Mouse (Mus musculus) urinary bladder, postnatal 14 days (tissue): ENCODE measurements around the gene Mdga1.

Source experiments
- DNase-seq: peaks from one replicate; pipeline ENCODE4 v3.0.0; 2021; ENCODE audit warnings: low spot score

The Mdga1 gene

GRCm38 (mm10) chr17:29886655-29887251 is 83.1 kb downstream of the Mdga1 start:
- peak; percentile 24 for DNase-seq

DNA sequence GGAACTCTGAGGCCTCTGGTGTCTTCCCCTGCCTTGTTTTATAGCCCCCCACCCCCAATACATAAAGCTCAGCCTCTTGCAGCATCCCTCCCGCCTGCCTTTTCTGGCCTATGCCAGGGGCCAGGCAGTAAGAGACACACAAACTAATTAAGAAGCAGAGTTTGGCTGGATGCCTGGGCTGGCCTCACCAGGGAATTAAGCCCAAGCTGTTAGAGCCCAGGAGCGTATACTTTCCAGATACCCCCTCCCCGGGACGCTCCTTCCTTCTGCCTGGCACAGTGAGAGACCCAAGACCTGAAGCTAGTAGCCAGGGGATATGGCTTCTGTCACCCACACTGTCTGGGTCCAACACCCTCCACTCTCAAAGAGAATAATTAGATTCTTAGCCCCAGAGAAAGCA is 83.8 kb downstream of the Mdga1 start:
- DNase-seq, result no peak

DNA sequence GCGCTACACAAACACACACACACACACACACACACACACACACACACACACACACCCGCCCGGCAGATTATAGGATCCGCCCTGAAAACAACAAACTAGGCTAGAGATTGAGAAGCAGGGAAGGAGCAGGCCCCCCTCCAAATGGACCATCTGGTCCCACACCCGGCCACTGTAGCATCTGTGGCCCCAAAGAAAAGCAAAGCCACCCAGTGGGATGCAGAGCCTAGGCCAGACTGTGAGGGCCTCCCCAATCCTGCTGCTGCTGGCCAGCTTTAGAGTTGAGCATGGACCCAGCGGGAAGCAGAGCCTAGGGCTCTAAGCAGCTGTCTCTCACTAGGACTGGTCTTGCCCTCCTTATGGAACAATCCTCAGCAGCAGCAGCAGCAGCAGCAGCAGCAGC is 85.3 kb downstream of the Mdga1 start:
- DNase-seq, result no peak

GRCm38 (mm10) chr17:29883351-29883750 is 86.5 kb downstream of the Mdga1 start:
- no peak for DNase-seq

- peak; percentile 64 for DNase-seq
Observed at GRCm38 (mm10) chr17:29882885-29883284, 87.0 kb downstream of the Mdga1 start.

- no peak for DNase-seq
Observed at GRCm38 (mm10) chr17:29880251-29880650, 89.6 kb downstream of the Mdga1 start.

GRCm38 (mm10) chr17:29878990-29879389 is 90.9 kb downstream of the Mdga1 start:
- DNase-seq, result no peak

DNA sequence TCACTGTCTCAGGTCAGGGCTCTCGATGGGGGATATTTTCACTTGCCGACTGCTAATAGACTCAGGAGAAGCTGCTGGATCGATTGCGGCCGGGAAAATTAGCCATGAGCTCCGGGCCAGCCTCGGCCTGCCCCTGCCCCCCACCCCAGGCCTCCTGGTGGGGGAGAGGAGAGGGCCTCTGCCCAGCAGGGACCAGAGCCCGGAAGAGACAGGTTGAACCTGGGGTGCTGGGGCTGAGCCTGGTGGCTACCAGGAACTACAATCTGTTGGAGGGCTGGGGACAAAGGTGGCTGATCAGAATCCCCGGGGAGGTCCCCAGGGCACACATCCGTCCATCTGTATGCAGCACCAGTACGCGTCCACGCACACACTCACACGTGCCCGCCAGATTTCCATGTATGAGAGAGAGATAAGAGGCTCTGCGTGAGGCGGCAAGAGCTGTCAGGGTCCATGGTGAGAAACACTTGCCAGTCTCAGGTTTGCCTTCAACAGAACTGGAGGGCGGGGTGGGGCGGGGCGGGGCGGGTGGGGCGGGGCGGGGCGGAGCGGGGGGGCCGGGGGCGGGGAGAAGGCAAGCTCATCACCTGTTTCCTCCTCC is 95.7 kb downstream of the Mdga1 start:
- no peak for DNase-seq

GRCm38 (mm10) chr17:29873580-29874015 is 96.3 kb downstream of the Mdga1 start:
- no peak for DNase-seq

DNA sequence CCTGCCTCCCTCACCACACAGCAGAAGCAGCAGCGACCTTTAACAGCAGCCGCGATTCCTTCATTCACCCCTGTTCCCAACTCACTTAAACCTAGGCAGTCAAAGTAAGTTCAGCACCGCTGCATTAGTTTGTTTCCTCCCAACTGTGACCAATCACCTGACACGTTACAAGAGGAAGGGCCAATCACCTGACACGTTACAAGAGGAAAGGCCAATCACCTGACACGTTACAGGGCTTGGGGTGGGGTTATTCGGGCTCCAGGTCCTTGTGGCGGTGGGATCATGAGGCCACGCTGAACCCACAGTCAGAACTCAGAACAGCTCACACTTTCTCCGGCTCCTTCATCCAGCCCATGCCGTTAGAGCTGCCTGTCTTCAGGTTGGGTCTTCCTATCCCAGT is 99.6 kb downstream of the Mdga1 start:
- no peak for DNase-seq

DNA sequence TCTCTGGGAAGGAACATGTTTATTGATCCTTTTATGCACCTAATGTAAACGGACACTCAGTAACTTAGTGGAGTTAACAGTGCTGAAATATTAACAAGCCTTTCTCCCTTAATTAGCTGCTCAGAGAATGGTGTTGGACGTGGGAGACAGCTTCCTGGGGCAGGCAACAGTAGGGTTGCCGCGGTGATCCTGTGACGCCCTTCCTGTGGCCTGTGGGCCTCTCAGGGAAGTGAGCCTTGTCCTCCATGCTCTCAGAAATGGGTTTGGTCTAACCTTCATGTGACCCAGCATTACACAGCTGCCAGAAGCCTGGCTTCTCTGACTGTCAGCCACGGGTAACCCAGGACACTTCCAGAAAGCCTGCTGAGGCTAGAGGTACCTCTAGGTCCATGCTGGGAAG is 104.0 kb downstream of the Mdga1 start:
- no peak for DNase-seq

DNA sequence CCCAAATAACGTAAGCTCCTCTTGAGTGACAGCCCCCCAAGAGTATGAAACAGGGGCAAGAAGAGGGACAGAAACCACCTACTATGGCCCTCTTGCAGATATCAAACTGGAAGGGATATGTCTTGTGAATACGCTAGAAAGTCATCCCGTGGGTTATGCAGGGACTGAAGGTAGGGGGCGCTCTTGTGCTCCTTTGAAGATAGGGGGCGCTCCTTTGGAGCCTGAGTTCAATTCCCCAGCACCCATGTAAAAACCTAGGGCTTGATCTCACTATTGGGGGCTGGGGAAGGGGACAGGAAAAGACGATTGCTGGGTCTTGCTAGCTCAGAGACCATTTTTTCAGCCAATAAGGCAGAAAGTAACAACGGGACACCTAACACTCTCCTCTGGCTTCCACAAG is 105.4 kb downstream of the Mdga1 start:
- DNase-seq, result no peak

DNA sequence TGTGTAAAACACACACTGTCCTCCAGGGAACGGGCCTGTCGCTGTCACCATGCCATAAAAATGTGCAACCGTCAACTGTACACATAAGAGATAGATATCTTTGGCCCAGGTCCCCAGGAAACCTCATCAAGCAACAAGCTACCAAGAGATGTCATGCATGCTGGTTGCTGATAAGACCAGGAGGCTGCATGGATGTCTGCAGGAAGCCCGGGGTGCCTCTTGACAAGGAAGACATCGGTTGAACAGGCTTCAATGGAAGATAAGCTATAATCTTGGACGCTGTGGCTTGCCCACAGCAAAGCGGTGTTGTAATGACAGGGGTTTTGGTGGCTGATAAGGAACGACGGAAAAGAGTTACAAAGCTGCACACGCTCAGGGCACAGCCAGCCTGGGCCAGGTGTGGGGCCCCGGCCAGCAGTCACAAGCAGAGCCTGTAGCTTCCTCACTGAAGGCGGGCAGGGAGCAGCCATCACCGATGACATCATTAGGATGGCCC is 110.1 kb downstream of the Mdga1 start:
- DNase-seq, result peak; percentile 40

DNA sequence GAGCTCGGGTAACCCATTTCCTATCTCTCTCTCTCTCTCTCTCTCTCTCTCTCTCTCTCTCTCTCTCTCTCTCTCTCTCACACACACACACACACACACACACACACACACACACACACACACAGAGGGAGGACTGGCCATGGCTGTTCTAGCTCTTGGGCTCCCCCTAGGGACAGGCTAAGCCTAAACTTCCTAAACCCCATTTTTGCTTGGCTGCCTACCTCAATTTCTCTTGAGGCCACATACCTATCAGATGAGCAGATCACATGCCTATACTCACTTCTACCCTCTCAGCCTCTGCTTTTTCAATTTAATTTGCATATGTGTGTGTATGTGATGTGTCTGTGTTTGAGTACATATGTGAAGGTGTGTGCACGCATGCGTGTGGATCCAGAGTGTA is 111.1 kb downstream of the Mdga1 start:
- no peak for DNase-seq

DNA sequence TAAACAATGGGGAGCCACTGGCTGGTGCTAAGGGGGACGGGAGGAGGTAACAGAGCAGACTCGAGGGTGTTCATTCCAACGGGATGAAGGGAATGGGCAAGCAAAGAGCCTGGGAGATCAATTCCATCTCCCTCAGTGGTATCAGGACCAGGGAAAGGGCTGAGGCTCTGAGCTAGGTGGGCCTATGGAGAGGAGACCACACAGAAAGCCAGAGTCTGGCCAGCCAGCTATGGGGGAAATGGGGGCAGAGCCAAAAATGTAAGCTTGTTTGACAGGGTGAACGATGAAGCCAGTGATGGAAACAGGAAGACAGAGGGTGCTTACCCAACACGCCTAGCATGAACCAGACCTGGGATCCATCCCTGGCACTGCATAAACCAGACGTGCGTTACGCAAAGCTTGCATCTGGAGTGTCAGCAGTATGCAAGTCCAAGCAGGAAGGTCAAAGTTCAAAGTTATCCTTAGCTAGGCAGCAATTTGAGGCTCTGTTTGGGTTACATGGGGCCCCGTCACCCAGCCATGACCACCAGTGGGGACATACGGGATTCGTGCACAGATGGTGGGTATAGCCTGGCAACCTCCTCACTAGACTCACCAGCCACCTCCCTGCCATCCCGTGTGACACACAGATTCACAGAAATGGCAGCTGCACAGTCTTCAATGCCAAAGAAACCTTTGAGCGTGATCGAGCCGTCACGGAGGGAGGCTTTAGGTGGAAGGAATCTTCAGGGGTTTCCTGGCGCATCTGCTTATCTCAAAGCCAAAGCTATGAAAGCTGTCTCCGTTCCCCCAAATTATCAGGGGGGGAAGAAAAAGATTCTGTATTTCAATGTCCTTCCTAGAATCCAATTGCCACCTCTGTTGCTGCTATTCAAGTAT is 113.9 kb downstream of the Mdga1 start:
- no peak for DNase-seq

DNA sequence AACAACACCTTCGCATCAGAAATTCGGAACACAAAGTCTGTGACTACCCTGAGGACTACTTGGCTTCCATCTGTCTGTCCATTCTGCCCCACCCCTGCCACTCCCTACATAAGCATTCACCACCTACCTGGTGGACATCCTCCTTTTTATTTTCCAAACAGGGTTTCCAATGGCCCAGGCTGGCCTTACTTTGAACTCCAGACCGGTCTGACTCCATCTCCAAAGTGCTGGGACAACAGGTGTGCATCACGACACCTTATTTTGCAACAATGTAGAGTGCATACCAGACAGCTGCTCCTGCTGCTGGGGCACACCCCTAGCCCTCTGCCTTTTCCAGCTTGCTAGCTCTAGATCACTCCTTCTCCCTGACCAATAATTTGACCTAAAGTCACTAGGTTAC is 115.1 kb downstream of the Mdga1 start:
- DNase-seq, result no peak

GRCm38 (mm10) chr17:29854388-29854787 is 115.5 kb downstream of the Mdga1 start:
- DNase-seq, result no peak

GRCm38 (mm10) chr17:29852846-29853486 is 116.9 kb downstream of the Mdga1 start:
- DNase-seq, result no peak

- no peak for DNase-seq
Observed at GRCm38 (mm10) chr17:29849436-29849797, 120.5 kb downstream of the Mdga1 start.

GRCm38 (mm10) chr17:29848793-29849435 is 121.0 kb downstream of the Mdga1 start:
- DNase-seq, result peak; percentile 73

DNA sequence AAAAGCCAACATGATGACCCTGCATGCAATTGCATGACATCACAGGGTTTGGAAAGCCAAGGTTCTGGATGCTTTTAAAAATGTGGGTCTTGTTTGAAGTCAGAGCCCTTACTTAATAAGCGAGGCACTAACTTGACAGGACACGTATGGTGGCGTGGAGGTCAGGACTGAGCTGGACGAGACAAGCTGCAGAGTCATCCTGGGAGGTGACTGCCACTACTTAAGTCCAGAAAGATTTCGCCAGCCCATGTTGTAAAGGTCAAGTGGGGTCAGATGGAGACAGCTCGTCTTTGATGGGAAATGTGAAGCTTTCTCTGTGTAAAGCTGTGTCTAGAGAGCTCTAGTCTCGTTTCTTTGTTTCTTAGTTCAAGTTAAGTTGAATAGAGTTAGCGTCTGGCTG is 122.6 kb downstream of the Mdga1 start:
- DNase-seq, result no peak

DNA sequence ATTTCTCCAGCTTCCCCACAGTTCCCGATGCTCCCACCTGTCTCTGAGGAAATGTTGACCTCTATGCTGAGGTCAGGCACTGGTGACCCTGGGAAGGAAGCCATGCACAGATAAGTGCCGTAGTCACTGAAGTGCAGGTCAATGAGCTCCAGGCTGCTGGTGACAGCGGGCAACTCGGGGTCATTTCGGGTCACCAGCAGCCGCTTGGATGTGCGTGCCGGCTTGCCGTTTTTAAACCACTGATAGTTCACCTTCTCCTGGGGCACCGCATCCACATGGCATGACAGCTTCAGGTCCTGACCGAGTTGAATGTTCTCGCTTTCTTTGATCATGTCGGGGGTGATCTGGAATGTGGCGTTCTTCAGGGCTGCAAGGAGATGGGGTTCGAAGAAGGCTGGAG is 123.6 kb downstream of the Mdga1 start:
- DNase-seq, result no peak
